Mouse (Mus musculus) lung, embryonic 14.5 days (tissue): ENCODE measurements at regions not wholly inside any gene's neighbourhood (a gene's known extent, or its start where the extent isn't known, plus 50 kb on each side); places are given as distances from the start of the nearest gene placed in this dataset.
"Not testable (repeated sequence)": the region's sequence is repeated elsewhere in the genome, so short reads cannot be mapped to it uniquely, and the experiment has no call there.

Experiments
- ATAC-seq: fragments of 200-750 bp; cut with Nextera tagmentation; 2 replicates; pipeline ENCODE4 v1.8.0; 2017; ENCODE audit warnings: mild to moderate bottlenecking, moderate TSS enrichment, moderate library complexity; ENCODE audit not compliant: insufficient read depth
- DNase-seq: peaks from one replicate; pipeline ENCODE4 v3.0.0-alpha.2; 2015
- H3K27ac ChIP-seq: fragments of 300-500 bp; sonication (generic); 2 replicates; pipeline ENCODE4 v1.5.1; 2014; ENCODE audit warnings: low read depth, mild to moderate bottlenecking, moderate library complexity
- H3K27me3 ChIP-seq: fragments of 300-500 bp; sonication (generic); 2 replicates; pipeline ENCODE4 v1.6.1; 2014; ENCODE audit warnings: low read length, control low read depth; ENCODE audit not compliant: insufficient read depth
- H3K36me3 ChIP-seq: fragments of 300-500 bp; sonication (generic); 2 replicates; pipeline ENCODE4 v1.6.1; 2014; ENCODE audit warnings: control low read depth; ENCODE audit not compliant: insufficient read depth
- H3K4me1 ChIP-seq: fragments of 300-500 bp; sonication (generic); 2 replicates; pipeline ENCODE4 v1.6.1; 2014; ENCODE audit warnings: antibody characterized with exemption, control low read depth; ENCODE audit not compliant: insufficient read depth
- H3K4me2 ChIP-seq: fragments of 300-500 bp; sonication (generic); 2 replicates; pipeline ENCODE4 v1.6.1; 2014; ENCODE audit warnings: mild to moderate bottlenecking
- H3K4me3 ChIP-seq: fragments of 300-500 bp; sonication (generic); 2 replicates; pipeline ENCODE4 v1.5.1; 2014; ENCODE audit warnings: low read depth, low read length
- H3K9ac ChIP-seq: fragments of 300-500 bp; sonication (generic); 2 replicates; pipeline ENCODE4 v1.6.1; 2014
- H3K9me3 ChIP-seq: fragments of 300-500 bp; sonication (generic); 2 replicates; pipeline ENCODE4 v1.6.1; 2016; ENCODE audit warnings: low read depth, low read length, control low read depth
- CTCF ChIP-seq: IDR thresholded peaks from 2 replicates; pipeline ENCODE4 v1.5.1; 2016; ENCODE audit warnings: antibody characterized with exemption, low read depth
- WGBS: fragments of 180-500 bp; shearing (Covaris S2); extraction: QIAGEN DNeasy Blood & Tissue Kit; methylation state at CpG from one replicate; pipeline ENCODE4 v1.1.7; 2014; 5-methylcytosine and 5-hydroxymethylcytosine counted together

DNA sequence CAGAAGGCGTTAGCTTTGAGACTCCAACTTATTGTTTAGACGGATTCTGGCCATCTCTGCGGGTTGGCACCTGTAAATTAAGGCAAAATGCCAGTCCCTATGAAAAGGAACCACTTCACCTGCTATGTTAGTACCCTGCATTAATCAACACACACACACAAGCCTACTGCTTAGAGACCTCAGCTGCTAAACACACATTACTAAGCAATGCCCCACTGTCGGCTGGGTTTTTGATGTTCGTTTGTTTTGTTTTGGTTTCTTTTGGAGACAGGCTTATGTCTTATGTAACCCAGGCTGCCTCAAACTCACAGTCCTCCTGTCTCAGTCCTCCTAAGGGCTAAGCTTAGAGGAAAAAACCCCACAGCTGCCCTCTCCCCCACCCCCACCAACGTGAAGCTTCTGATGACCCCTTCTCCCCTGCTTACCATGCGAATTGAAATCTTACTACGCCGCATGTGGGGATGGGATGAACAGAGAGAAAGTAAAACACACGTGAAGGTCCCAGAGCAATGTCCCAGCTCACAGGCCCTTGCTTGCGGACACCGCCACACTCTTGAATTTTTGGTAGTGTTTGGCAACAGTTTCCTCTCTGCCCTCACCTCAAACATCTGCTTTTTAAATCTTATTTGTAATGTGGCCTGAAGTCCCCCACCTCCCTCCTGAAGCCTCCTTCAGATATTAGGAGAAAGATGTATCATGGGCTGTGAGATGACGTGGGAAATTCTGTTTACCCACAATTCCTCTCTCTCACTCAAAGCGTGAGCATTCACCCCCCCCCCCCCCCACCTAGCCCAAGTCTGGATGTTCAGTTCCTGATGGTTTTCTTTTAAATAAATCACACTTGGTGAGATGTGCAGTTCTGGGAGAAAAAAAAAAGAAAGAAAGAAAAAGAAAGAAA lies 70.1 kb downstream of the Tex35 start:
- Histone ChIP-seq H3K27ac (peak overlapping the region; percentile 94), H3K9ac (no peak overlapping the region), H3K4me1 (peaks cover 25% of the 10 kb centered on the region), H3K9me3 (no peaks in the 10 kb centered on the region), H3K27me3 (no peaks in the 10 kb centered on the region), H3K4me2 (peak overlapping the region; percentile 53), H3K36me3 (no peaks in the 10 kb centered on the region), H3K4me3 (no peak overlapping the region)
- DNase-seq (peak; percentile 55), ATAC-seq (peak; percentile 6)
- no peak for TF ChIP-seq CTCF
- WGBS, result 38% methylated on average over 14 of the region's 14 CpGs

DNA sequence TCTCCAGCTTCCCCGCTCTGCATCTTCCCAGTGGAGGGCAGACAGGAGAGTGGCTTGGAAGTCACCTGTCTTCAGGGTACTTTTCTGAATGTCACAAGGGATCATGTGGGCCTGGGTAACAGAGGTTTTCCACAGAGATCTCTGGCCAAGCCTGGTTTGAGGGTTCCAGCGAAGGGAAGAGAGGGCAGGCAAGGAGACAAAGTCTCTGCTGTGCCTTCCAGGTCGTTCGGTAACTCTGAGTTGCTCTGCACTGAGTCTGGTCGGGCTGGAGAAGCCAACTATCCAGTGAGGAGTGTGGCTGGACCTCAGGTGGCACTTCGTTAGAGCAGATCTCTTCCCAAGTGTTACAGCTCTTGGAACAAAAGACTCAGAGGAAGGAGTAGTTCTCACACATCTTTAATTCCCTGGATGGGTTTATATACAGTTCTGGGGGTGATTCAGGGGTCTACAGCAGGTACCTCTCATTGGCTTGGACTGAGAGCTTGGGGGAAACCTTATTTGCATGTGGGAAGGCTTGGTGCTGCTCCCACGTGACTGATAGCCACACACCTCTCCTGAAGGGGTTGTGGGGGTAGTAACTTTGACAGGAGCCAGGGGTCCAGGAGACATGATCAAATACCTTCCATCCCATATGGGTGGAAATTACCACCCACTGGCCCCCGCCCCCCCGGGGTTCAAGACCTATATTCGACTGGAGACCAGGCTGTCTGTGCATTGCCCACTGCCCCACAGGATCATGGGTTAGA lies 71.1 kb downstream of the Tex35 start:
- TF ChIP-seq CTCF, result no peak
- ATAC-seq (no peak), DNase-seq (no peak)
- Histone ChIP-seq H3K27me3 (no peaks in the 10 kb centered on the region), H3K4me1 (peaks cover 25% of the 10 kb centered on the region), H3K9ac (no peak overlapping the region), H3K4me2 (no peak overlapping the region), H3K4me3 (no peak overlapping the region), H3K9me3 (no peaks in the 10 kb centered on the region), H3K27ac (peak overlapping the region; percentile 94; the same call in 1 of the 2 replicates), H3K36me3 (no peaks in the 10 kb centered on the region)
- WGBS, result 83% methylated on average over 10 of the region's 10 CpGs

DNA sequence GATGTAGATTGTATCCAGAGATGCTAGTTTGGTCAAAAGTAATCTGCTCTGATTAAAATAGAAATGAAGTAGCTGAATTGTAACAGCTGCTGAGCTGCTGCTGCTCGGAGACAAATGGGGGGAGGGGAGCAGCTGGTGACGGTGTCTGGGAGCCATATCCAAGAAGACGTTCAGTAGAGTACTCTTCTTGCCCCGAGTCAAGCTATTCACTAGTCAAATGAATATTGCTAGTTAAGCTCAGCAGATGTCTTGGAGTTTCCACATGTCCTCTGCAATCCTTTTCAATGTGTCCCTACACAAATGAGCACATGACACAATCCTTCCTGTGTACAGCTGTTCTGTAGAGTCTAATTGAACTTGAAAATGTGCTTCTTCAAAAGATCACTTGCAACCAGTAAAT lies 71.7 kb downstream of the Tex35 start:
- H3K4me1 ChIP-seq, result peaks cover 25% of the 10 kb centered on the region
- ATAC-seq (no peak), DNase-seq (peak; percentile 59)
- no peak overlapping the region for H3K27ac ChIP-seq
- no peak overlapping the region for H3K4me3 ChIP-seq
- no peak overlapping the region for H3K9ac ChIP-seq
- no peak for TF ChIP-seq CTCF
- no peak overlapping the region for H3K4me2 ChIP-seq
- no peaks in the 10 kb centered on the region for H3K9me3 ChIP-seq
- no peaks in the 10 kb centered on the region for H3K36me3 ChIP-seq
- H3K27me3 ChIP-seq, result no peaks in the 10 kb centered on the region
- 26% methylated on average over 4 of the region's 4 CpGs for WGBS

DNA sequence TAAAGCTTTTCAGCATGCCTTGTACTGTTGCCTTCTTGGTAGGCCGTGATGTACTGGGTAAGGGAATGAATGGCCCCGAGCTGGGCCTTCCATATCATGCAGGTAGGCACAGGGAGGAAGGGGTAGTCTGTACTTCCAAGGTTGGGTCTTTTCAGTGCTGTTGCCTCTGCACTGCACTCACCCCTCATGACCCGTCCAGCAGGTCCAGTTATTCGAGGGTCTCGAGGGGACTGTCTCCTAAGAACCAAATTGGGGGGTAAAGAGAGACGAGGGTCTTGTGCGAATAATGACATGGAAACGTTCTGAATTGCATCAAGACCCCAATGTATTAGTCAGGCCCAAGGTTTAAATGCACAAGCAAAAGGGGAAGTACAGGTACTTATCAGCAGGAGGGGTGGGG lies 73.3 kb downstream of the Tex35 start:
- not testable (repeated sequence) for H3K4me2 ChIP-seq, H3K27ac ChIP-seq, H3K4me3 ChIP-seq, H3K27me3 ChIP-seq, H3K9ac ChIP-seq, H3K9me3 ChIP-seq, ATAC-seq, DNase-seq, H3K36me3 ChIP-seq
- 94% methylated on average over 8 of the region's 8 CpGs for WGBS
- H3K4me1 ChIP-seq, result peaks cover 24% of the 10 kb centered on the region

DNA sequence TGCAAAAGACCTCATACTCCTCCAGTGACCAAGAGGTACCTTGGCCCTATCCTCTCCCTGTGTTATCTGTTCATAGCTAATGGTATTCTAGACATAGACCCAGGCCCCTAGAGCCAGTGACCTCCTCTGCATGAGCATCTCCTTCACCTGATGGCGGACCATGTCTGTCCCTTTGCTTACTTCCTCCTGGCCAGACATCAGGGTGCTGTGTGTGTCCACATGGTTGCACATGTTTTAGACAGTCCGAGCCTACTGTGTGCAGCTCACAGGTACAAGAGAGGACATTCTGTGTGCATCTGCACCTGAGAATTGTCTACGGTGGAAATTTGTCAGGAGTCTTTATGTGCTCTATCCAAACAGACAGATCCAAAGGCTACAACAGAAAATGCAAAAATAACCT lies 79.8 kb downstream of the Tex35 start:
- Histone ChIP-seq H3K9ac (no peak overlapping the region), H3K27ac (no peak overlapping the region), H3K9me3 (no peaks in the 10 kb centered on the region), H3K4me2 (no peak overlapping the region), H3K4me1 (no peaks in the 10 kb centered on the region), H3K4me3 (no peak overlapping the region), H3K27me3 (no peaks in the 10 kb centered on the region), H3K36me3 (no peaks in the 10 kb centered on the region)
- no peak for DNase-seq
- no peak for ATAC-seq
- 88% methylated on average over 3 of the region's 3 CpGs for WGBS
- TF ChIP-seq CTCF, result no peak

DNA sequence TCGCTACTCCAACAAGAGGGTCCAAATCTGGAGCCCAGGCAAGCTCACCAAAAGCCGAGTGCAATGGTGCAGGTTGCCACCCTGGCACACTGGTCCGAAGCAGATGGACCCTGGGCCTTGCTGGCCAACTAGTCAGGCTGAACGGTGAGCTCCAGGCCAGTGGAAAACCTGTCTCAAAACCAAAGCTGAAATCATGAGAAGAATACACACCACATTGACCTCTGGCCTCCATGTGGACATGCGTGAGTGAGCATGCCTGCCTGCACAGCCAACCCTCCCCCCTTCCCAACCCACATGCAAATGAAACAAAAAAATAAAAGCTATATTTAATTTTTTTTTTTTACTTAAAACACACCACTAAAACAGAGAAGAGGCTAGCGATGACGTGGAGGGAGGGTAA lies 80.8 kb downstream of the Tex35 start:
- no peak overlapping the region for H3K27ac ChIP-seq
- H3K4me1 ChIP-seq, result no peaks in the 10 kb centered on the region
- H3K36me3 ChIP-seq, result no peaks in the 10 kb centered on the region
- 88% methylated on average over 7 of the region's 7 CpGs for WGBS
- no peak overlapping the region for H3K4me2 ChIP-seq
- no peaks in the 10 kb centered on the region for H3K27me3 ChIP-seq
- TF ChIP-seq CTCF, result no peak
- H3K4me3 ChIP-seq, result no peak overlapping the region
- no peak for ATAC-seq
- no peaks in the 10 kb centered on the region for H3K9me3 ChIP-seq
- H3K9ac ChIP-seq, result no peak overlapping the region
- no peak for DNase-seq

DNA sequence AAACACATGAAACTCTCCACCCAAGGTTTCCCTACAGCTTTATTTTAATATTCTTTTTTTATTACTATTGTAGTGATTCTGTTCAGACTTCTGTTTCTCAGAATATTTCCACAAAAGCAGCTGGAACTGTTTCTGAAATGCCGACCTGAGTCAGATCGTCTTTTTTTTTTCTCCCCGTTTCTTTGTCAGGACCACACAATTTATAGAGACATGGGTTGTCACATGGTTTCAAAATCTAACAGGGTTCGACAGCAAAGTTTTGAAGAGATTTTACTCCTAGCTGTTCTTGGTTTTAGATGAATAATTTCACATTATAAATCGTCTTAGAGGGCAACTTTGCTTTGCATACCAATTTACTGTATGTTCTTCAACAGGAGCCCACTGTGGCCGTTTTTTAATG lies 84.0 kb upstream of the Ralgps2 start:
- ATAC-seq (no peak), DNase-seq (no peak)
- no peaks in the 10 kb centered on the region for H3K36me3 ChIP-seq
- H3K9ac ChIP-seq, result no peak overlapping the region
- no peak overlapping the region for H3K4me2 ChIP-seq
- H3K9me3 ChIP-seq, result no peaks in the 10 kb centered on the region
- no peak for TF ChIP-seq CTCF
- H3K4me3 ChIP-seq, result no peak overlapping the region
- no peaks in the 10 kb centered on the region for H3K27me3 ChIP-seq
- H3K4me1 ChIP-seq, result no peaks in the 10 kb centered on the region
- no peak overlapping the region for H3K27ac ChIP-seq
- WGBS, result 57% methylated on average over 6 of the region's 6 CpGs
